Mouse (Mus musculus): ENCODE data around the gene Fam131b.

Gene Fam131b

DNA sequence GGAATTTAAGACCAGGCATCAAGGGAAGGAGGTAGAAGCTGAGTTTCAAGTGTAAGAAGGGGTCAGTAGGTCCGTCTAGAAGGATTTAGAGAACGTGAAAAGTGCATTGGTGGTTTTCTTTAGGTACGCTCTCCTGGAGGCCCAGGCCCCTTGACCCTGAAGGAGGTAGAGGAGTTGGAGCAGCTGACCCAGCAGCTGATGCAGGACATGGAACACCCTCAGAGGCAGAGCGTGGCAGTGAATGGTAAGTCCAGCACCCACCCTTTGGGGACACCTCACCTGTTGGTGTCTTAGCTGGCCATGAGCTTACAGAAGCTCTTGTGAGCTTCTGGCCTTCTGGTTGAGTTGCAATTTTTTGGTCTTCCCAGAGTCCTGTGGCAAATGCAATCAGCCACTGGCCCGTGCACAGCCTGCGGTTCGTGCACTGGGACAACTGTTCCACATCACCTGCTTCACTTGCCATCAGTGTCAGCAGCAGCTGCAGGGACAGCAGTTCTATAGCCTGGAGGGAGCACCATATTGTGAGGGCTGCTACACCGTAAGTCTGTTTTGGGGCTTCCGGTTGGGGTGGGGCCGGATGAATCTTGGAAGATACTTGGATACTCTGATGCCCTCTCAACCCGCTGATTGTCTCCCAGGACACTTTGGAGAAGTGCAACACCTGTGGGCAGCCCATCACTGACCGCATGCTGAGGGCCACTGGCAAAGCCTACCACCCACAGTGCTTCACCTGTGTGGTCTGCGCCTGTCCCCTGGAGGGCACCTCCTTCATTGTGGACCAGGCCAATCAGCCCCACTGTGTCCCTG, 31.6 kb upstream of the Fam131b start:
- DNase-seq (ENCODE audit: low spot score in 2 of 2) = no peak

DNA sequence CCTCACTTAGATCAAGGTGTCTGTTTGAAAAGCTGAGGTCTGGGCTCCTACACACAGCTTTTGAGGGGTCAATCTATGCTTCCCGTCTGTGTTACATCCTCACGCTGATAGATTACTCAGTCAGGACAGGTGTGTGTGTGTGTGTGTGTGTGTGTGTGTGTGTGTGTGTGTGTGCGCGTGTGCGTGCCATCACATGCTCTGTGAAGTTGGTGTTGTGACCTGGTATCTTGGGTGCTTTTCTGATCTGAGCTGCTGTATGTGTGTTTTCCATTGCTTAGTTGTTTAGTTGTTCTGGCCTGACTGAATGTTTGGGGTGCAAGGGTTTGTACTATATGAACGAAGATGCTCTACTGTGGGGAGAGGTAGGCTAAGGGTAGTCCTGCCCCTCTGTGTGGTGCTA, 30.9 kb upstream of the Fam131b start:
- DNase-seq (ENCODE audit: low spot score in 2 of 2) = no peak

DNA sequence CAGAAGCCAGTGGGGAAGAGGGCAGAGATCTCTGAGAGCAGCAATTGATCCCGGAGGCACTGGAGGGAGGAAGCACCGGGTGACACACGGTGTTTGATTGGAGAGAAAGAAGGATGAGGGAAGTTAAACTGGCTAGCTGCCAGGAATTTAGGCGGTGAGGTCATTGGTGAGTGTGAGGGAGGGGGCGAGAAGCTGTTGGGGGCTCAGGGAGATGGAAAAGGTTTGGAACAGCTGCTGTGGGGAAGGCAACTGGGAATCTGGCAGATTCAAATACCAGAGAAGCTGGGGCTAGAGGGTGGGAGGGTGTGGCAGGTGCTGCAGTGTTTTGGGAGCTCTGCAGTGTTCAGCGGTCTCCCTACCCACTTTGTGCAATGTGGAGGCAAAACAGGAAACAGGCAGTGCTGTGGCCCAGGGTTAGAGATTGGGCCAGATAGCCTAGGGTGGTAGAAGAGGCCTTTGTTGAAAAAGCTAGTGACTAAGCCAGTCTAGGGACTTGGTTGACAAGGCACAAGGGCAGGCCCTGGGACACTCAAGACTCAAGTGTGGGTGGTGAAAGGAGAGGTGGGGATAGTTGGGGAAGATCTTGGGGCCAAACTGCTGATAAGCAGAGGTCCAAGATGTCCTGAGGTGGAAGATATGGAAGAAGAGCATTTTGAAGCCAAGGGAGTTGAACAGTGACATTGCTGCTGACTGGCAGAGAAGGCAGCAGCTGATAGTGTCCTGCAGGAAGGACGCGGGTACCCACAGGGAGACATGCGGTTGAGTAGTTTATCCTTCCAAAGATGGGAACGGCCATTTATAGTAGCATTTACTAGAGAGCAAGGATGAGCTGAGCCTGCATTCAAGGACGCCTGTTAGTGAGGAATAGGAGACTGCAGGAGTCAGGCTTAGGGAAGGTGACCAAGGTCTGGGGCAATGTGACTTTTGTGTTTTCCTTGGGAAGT, 29.9 kb upstream of the Fam131b start:
- DNase-seq (ENCODE audit: low spot score in 2 of 2) = peak in 1 of 2 experiments; percentile 46

DNA sequence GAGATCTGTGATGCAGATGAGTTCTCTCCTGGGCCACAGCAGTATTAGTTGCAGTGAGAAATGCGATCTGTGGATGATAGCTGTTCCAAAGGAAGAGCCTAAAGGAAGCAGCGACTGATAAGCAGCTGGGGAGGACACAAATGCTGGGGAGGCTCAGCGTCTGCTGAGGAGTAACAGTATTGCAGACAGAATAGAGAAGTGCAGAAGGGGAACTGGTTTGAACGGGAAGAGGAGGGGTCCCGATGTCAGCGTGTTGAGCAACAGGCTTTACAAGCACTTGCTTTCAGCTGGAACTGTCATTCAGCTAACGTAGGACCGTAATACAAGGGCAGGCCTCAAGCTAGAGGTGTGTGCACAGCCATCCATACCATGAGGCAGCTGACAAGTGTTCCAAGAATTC, 28.7 kb upstream of the Fam131b start:
- no peak for DNase-seq (ENCODE audit: low spot score in 2 of 2)

DNA sequence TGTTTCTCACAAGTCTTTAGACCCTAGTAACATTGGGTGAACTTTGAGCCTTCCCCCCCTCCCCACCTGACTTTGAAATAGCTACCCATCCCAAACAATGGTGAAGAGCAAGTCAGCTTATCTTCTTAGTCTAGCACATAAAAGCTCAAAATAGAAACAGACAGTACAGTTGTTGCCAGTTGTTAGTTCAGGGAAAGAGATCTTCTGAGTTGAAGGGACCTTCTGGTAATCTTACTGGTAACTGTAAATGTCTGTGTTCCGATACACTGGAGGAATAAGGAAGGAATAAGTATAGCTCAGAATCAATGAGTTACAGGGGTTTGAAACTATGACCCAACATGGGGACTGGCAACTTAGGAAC, 28.0 kb upstream of the Fam131b start:
- no peak for DNase-seq (ENCODE audit: low spot score in 2 of 2)

DNA sequence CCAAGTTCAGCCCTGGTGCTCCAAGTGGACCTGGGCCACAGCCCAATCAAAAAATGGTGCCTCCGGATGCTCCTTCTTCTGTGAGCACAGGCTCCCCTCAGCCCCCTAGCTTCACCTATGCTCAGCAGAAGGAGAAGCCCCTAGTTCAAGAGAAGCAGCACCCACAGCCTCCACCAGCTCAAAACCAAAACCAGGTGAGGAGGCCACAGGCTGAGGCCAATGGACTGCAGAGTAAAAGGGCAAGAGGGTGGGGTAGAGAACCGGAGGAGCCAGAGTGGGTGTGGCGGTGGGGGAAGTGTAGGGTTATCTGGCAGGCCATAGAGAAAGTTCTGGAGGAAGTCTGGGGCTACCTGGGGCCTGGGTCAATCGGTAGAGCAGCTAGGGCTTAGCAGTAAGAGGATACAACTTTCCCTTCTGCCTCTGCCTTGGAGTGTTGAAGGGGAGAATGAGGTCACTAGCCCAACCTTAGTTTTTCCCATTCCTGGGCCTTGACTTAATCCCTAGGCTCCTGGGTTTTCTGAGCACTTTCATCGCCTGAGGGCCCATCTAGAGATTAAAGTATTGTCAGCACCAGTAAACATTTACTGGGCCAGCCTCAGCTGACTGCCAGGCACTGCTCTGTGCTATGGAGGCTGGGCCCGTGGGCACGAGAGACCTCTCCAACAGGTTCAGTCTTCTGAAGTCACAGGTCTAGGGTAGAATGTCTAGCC, 27.5 kb upstream of the Fam131b start:
- no peak for DNase-seq (ENCODE audit: low spot score in 2 of 2)

DNA sequence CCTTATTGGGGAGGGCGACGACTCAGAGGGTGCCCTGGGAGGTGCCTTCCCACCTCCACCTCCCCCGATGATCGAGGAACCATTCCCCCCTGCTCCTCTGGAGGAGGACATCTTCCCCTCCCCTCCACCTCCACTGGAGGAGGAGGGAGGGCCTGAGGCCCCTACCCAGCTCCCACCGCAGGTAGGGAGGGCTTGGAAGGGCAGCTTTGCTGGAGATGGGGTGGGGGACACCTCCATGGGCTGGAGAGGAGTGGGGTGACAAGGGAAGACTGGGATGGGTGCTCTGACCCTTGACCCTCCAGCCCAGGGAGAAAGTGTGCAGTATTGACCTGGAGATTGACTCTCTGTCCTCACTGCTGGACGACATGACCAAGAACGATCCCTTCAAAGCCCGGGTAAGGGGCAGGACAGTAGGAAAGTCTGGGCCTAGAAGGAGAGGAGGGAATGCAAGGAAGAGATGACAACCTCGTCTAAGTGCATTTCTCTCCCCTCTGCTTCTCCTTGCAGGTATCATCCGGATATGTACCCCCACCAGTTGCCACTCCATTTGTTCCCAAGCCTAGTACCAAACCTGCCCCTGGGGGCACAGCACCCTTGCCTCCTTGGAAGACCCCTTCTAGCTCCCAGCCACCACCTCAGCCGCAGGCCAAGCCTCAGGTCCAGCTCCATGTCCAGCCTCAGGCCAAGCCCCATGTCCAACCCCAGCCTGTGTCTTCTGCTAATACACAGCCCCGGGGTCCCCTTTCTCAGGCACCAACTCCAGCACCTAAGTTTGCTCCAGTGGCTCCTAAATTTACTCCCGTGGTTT, 26.7 kb upstream of the Fam131b start:
- DNase-seq (ENCODE audit: low spot score in 2 of 2) = no peak

DNA sequence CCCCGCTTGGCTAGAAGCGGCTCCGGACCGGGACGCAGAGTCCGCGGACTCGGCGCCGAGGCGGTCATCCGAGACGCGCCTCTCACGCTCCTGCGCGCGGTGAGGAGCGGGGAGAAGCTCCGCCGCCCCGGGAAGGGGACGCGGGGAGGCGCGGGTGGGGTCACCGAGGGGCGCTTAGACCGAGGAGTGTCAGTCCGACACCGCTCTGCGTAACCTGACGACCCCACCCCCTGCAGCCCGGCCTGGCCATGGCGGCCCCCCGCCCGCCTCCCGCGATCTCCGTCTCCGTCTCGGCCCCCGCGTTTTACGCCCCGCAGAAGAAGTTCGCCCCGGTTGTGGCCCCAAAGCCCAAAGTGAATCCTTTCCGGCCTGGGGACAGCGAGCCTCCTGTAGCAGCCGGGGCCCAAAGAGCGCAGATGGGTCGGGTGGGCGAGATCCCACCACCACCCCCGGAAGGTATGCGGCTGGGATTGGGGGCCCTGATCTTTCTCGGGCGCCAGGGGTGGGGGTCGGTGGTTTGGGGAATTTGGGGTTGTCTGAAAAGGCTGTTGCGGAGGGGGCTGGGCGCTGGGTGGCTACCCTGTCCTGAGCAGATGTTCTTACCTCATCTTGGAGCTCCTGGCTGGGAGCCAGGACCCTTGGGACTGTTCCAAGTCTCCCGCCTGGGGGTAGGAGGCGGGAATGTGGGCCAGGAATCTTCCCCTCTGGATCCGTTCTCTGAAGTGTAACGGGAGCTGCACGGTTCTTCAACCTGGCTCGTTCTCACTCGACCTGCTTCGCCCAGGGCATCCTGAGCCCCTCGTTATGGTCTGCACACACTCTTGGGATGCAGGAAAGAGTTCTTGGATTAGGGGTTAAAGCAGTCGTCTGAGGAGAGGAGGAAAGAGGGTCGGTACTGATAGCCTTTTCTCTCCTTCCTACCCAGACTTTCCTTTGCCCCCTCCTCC, 25.9 kb upstream of the Fam131b start:
- peak; percentile 79 for DNase-seq (ENCODE audit: low spot score in 2 of 2)

DNA sequence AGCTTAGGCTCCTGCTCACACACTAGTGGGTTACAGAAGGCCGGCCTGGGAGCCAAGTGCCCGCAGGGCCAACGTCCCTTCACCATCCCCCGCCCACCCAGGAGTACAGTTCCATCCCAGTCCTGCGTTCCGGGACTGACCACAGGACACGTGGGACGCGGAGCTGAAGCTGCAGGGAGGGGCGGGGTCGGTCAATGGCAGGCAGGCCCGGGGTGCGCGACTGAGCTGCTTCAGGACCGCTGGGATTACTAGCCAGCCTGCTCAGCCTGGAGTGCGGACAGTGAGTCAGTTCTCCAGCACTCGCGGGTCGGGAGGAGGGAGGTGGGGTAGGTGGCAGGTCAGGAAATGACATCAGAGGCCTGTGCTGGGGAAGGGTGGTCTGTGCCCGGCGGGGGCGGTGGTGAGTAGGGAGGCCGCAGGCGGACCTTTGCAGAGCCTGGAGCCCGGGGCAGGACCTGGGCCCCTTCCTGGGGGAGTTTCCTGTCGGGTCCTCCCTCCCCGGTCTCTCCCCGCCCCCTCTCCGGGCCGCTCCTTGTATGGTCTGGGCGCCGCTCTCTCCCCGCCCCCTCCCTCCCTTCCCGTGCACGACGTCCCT, 25.1 kb upstream of the Fam131b start, which contains the start of gene Zyx:
TSS of gene Zyx (plus strand) at position 205 of the 595 bp plus-strand sequence.
- peak; percentile 91 to 92 for DNase-seq (ENCODE audit: low spot score in 2 of 2)

DNA sequence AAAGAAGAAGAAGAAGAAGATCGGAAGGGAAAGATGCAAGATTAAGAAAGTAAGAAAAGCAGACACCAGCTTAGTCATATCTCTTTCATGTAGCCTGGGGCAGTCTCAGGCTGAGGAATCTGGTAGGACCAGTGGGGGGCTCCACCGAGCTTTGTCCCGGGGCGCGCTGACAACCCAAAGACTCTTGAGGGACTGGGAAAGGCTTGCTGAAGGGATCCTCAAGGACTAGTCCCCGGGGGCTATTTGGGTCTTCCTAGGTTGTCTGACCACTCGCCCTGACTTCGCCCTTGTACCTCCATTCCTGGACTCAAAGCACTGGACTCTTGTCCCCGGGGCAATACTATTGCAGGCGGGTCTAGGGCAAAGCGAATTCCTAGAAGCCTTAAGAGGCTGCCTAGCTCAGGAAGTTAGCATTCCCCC, 24.6 kb upstream of the Fam131b start:
- DNase-seq (ENCODE audit: low spot score in 2 of 2) = peak; percentile 68 to 80

DNA sequence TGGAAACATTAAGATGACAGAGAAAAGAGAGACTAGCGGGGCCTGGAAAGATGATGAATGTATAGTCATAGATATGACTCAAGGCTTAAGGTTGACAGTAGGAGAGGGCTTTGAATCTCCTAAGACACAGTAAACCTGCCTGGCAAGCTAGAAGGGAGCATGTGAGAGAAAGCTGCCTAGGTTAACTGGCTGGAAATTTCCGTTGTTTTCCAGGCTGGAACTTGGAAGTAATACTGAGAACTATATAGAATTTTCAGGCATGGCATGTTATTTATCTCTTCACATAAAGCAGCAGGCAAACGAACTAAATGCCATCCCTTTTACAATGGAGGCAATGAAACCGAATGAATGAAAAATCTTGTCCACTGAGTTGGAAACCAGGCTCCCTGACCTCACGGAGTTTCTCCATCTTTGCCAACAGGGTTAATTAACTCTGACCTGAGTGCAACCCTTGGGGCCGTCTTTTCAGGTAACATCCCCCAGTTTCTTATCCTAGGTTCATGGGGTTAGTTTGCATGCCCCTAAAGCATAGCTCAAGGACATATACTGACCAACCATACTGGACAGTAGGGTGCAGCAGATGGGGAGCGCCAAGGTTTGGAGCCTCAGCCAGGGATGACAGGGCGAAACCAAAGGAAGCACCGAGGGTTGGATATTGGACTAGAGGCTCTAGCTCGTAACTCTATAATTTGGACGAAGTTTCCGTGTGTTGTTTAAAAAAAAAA, 24.0 kb upstream of the Fam131b start:
- no peak for DNase-seq (ENCODE audit: low spot score in 2 of 2)

DNA sequence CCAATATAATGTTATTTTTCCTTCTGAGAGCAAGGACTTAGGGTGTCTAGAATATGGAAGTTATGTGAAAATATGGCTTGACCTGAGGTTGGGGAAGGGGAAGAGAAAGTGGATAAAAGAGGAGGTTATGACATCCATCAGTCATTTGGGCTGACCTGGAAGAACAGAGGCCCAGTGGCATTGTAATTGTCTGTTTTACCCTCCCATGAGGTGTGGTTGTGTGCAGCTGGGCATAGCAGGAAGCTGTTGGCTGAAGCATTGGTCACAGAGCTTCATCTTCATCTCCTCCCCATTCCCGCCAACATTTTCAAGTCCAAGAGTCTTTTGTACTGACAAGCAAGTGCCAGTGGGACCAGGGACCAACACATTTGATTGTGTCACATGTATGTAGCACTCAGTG, 19.8 kb upstream of the Fam131b start:
- DNase-seq (ENCODE audit: low spot score in 2 of 2) = no peak

DNA sequence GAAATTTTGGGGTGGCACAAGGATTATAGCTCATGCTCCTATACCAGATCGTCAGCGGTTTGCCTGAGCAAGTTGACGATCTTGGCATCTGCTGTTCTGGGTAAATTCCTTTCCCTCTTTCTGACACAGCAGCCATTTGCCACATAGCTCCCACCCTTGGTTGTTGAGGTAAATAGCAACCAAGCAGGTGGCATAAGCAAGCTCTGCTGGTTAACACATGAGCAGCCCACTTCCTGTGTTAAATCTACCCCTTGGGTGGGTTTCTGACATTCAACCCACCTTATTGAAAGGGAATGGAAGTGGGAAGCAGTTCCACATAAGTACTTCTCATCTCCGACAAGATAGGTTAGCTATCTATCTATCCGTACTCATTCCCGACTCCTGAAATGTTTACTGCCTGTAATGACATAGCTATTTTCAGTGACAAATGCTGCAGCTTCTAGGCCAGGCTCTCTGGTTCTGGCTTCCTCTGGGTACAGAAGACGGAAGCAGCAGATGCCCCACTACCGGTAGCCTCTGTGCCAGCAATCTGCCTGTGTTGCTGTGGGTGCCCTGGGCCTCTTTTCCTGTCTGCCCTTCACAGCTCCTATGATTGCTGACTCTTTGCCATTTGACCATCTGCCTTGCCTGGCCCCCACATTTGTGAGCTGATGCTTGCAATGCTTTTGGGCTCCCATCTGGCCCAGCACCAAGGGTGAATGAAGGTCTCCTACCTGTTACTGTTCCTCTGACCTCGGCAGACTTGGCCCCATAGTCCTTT, 19.1 kb upstream of the Fam131b start:
- DNase-seq (ENCODE audit: low spot score in 2 of 2) = peak in 1 of 2 experiments; percentile 32

DNA sequence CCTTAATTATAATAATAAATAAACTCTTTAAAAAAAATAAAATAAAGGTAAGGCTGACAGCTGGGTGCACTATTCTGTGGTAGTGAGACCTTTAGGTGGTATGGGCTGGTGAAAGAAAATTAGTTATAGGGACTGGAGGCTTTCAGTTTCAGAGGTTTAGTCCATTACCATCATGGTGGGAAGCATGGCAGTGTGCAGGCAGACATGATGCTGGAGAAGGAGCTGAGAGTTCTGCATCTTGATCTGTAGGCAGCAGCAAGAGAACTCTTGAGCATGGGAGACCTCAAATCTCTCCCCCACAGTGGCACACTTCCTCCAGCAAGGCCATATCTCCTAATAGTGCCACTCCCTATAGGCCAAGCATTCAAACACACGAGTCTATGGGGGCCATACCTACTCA, 17.7 kb upstream of the Fam131b start:
- DNase-seq (ENCODE audit: low spot score in 2 of 2) = no peak

DNA sequence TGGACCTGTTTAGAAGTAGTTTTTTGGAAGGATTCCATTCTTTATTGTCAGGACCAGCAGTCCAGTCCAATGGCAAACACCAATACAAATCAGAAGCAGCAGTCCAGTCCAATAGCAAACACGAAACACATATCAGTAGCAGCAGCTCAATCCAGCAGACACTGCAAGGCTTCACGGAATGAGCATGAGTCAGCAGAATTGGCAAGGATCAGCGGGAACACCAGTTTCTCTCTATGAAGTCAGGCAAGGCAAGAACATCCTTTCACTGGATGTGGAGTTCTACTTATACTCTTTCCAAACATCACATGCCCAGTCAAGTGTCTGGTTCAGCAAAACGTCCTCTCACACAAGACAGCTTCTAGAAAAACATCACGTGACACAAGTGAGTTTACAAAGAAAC, 15.5 kb upstream of the Fam131b start:
- DNase-seq (ENCODE audit: low spot score in 2 of 2) = peak in 1 of 2 experiments; percentile 26

DNA sequence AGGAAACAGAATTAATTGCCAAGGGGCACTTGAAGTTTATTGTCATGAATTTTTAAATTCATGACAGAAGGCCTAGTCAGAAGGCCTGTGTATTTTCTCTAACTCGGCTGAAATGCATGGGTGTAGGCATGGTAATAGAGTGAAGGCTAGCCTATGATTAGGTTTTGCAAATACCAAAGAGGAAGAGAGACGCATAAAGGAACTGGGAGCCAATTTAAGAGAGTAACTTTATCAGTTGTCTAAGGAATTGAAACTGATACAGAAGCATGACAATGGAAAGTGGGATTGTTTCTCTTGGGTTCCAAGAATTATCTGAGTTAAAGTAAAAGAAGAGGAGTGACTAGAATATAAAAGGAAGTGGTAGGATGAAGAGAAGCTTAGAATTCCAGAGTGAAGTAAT, 14.7 kb upstream of the Fam131b start:
- DNase-seq (ENCODE audit: low spot score in 2 of 2) = no peak

DNA sequence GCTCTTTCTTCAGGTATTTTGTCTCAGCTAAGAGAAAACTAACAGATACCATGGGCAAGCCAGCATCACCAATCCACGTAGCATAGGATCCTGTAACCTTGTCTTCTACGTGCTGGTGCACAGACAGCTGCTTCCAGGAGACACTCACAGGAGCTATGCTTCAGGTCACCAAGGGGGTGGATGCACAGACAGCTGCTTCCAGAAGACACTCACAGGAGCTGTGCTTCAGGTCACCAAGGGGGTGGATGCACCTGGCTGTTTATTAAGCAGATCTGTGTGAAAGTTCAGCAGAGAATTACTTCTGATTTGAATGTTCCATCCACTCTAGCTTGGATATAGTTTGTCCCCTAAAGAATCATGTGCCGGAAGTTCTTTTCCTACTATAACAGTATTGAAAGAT, 6.5 kb upstream of the Fam131b start:
- DNase-seq (ENCODE audit: low spot score in 2 of 2) = no peak

DNA sequence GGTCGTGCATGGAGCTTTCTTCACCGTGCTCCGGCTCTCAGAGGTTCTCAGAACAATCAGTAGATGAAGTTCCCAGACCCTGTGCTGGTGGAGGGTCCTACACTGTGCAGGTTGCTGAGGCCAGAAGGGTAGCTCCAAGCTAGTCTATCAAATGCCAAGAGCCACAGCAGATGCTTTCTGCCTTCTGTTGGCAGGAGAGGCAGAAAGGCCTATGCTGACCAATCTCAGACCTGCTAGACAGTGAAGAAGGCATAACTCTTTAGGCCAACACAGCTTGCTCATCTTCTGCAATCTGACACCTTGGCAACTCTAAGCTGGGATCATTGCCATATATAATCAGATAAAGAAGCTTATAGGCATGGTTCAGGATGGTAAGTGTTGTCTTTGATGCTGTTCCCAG, 5.8 kb upstream of the Fam131b start:
- no peak for DNase-seq (ENCODE audit: low spot score in 2 of 2)

Measured in right cerebral cortex, postnatal 10 days (tissue).